Mouse (Mus musculus) G1E (cell line): ENCODE results near the gene Ppp1r3c. TPM values are rescaled to one million over a fixed set of nuclear protein-coding genes. Genes with fewer than 3 reads are reported as not detected.

ENCODE experiments used
- ATAC-seq: 2 replicates; pipeline ENCODE4 v1.8.0; 2016; ENCODE audit warnings: mild to moderate bottlenecking; ENCODE audit not compliant: insufficient number of reproducible peaks, poor library complexity, low FRiP score, severe bottlenecking; ENCODE audit errors: extremely low read depth
- DNase-seq: peaks from one replicate; pipeline ENCODE4 v3.0.0; 2012; ENCODE audit warnings: low spot score
- H3K27me3 ChIP-seq: 2 replicates; pipeline ENCODE4 v1.6.1; 2012; ENCODE audit warnings: mild to moderate bottlenecking, low read length, inconsistent platforms; ENCODE audit not compliant: insufficient read depth
- H3K36me3 ChIP-seq: replicated peaks from 2 replicates; pipeline ENCODE3; 2012; ENCODE audit warnings: mild to moderate bottlenecking, inconsistent platforms
- H3K4me1 ChIP-seq: 2 replicates; pipeline ENCODE4 v1.6.1; 2012; ENCODE audit warnings: low read depth, low read length, inconsistent platforms, mixed read lengths; ENCODE audit not compliant: insufficient read depth
- H3K4me3 ChIP-seq: 2 replicates; pipeline ENCODE4 v1.5.1; 2012; ENCODE audit warnings: low read depth, mild to moderate bottlenecking, inconsistent platforms, low read length, moderate library complexity, mixed read lengths
- H3K9me3 ChIP-seq: replicated peaks from 2 replicates; pipeline ENCODE4 v1.6.1; 2012; ENCODE audit warnings: inconsistent platforms
- CTCF ChIP-seq: IDR thresholded peaks from 2 replicates; pipeline ENCODE4 v1.5.1; 2012; ENCODE audit warnings: low read depth, low read length, inconsistent platforms, mixed read lengths
- GATA1 ChIP-seq: IDR thresholded peaks from 2 replicates; pipeline ENCODE4 v1.6.1; 2012; ENCODE audit warnings: borderline replicate concordance, low read length, inconsistent platforms, mixed read lengths
- GATA2 ChIP-seq: IDR thresholded peaks from 2 replicates; pipeline ENCODE4 v1.6.1; 2012; ENCODE audit warnings: low read depth, low read length, inconsistent platforms, borderline replicate concordance
- POLR2AphosphoS5 ChIP-seq: IDR thresholded peaks from 2 replicates; pipeline ENCODE4 v1.6.1; 2012; ENCODE audit warnings: low read depth, low read length, inconsistent platforms; ENCODE audit not compliant: insufficient replicate concordance
- TAL1 ChIP-seq: conservative IDR thresholded peaks from 2 replicates; pipeline ENCODE4 v1.6.1; 2012; ENCODE audit warnings: low read depth, low read length, inconsistent platforms, mixed read lengths
- polyA plus RNA-seq: library from polyadenylated mRNA; stranded (reverse); fragments of >175 nt; gene quantifications from 2 replicates; pipeline ENCODE4 v1.2.3, GENCODE M21; 2012
- total RNA-seq, 2 experiments: library from RNA; stranded (forward) in 1 of 2; stranded (reverse) in 1 of 2; fragments of 200-1000 nt in 1 of 2; fragments of >200 nt in 1 of 2; fragmentation: Nextera tagmentation in 1 of 2; gene quantifications; 2 replicates each; pipeline ENCODE4 v1.2.3; 2014 to 2017

Ppp1r3c gene
- total and polyA plus RNA-seq, 3 experiments, result 0.05 TPM; not detected in 2

DNA sequence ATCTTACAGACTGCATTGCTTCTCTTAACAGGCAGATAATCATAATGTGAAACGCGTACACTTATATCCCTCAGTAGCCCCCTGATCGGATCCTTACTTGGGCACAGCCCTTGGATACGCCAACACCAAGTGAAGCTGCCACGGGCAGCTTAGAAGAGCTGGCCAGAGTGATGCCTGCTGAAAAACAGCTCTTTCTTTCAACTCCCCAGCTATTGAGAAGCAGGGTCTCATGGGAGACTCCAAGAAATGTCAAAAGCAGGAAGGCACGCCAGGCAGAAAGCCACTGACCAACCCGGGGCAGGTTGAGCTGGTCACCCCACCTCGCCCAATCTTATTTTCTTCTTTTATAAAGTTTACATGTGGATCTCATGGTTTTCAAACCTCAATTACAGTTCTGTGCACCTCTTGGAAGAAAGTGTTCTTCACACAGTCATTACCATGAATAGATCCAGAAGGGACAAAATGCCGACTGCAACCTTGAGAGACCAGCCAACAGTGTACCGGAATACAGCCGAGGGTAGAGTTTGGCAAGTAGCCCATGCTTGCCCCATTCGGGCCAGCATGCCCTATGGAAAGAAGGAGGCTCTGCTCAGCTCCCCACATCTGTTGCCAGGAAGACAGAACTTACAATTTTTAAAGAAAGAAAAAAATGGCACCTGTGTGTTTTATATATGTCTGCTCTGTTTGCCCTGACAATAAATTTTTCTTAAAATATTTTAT lies 7.6 kb downstream of the Ppp1r3c start:
- Histone ChIP-seq H3K9me3 (no peaks in the 10 kb centered on the region), H3K27me3 (peaks cover 8% of the 10 kb centered on the region), H3K36me3 (no peaks in the 10 kb centered on the region), H3K4me1 (no peaks in the 10 kb centered on the region), H3K4me3 (no peak overlapping the region)
- no peak for TF ChIP-seq GATA1
- no peak for TF ChIP-seq CTCF
- no peak for TF ChIP-seq GATA2
- no peak for TF ChIP-seq POLR2AphosphoS5
- no peak for TF ChIP-seq TAL1
- ATAC-seq (no peak), DNase-seq (no peak)

DNA sequence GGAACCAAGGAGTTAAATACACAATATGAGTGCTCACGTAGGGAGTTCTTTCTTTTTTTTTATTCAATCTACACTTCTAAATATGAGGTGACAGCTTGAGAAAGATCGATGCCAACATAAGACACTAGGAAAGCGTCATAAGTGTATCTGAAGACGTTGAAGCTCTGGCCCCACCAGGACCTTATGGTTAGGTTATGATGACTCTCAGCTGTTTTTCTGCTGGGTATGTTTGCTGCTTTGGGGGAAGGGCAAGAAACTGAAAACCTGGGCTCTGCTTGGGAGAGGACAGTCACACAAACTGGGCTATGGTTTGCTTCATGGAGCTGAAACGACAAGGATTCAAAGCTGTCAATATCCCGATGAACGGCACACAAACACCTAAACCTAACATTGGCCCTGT lies 11.5 kb downstream of the Ppp1r3c start:
- Histone ChIP-seq H3K4me3 (no peak overlapping the region), H3K27me3 (peaks cover 9% of the 10 kb centered on the region; the same call in 1 of the 2 replicates), H3K4me1 (no peaks in the 10 kb centered on the region), H3K9me3 (no peaks in the 10 kb centered on the region), H3K36me3 (no peaks in the 10 kb centered on the region)
- ATAC-seq, result no peak
- no peak for DNase-seq
- no peak for TF ChIP-seq TAL1
- no peak for TF ChIP-seq CTCF
- no peak for TF ChIP-seq GATA2
- TF ChIP-seq GATA1, result no peak
- TF ChIP-seq POLR2AphosphoS5, result no peak

DNA sequence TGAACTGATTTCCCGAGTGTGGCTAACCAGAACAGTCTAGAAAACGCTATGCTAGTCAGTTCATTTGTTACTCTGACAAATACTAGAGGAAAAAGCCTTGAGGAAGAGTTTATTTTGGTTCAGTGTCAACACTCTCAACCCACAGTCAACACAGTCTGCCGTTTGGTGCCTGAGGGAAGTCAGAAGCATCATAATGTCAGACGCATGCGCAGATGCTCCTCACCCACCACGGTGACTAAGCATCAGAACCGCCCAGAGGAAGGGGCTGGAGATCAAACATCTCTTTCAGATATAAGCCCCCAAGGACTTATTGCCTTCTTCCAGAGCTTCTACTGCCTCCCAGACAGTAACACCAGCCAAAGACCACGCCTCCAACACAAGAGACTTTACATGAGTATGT lies 15.3 kb downstream of the Ppp1r3c start:
- Histone ChIP-seq H3K9me3 (no peaks in the 10 kb centered on the region), H3K4me1 (no peaks in the 10 kb centered on the region), H3K36me3 (no peaks in the 10 kb centered on the region), H3K4me3 (no peak overlapping the region), H3K27me3 (peaks cover 9% of the 10 kb centered on the region; the same call in 1 of the 2 replicates)
- DNase-seq (no peak), ATAC-seq (no peak)
- TF ChIP-seq TAL1 (no peak), GATA1 (no peak), POLR2AphosphoS5 (no peak), CTCF (no peak), GATA2 (no peak)

GRCm38 (mm10) chr19:36716221-36716620 lies 20.2 kb downstream of the Ppp1r3c start:
- H3K9me3 ChIP-seq, result no peaks in the 10 kb centered on the region
- ATAC-seq, result no peak
- peaks cover 2% of the 10 kb centered on the region; the same call in 1 of the 2 replicates for H3K27me3 ChIP-seq
- H3K4me3 ChIP-seq, result no peak overlapping the region
- H3K36me3 ChIP-seq, result no peaks in the 10 kb centered on the region
- no peak for DNase-seq
- TF ChIP-seq GATA1 (no peak), CTCF (no peak), POLR2AphosphoS5 (no peak), TAL1 (no peak), GATA2 (no peak)
- no peaks in the 10 kb centered on the region for H3K4me1 ChIP-seq

GRCm38 (mm10) chr19:36715591-36715990 lies 20.9 kb downstream of the Ppp1r3c start:
- Histone ChIP-seq H3K4me3 (no peak overlapping the region), H3K4me1 (no peaks in the 10 kb centered on the region), H3K36me3 (no peaks in the 10 kb centered on the region), H3K27me3 (peaks cover 2% of the 10 kb centered on the region; the same call in 1 of the 2 replicates), H3K9me3 (no peaks in the 10 kb centered on the region)
- no peak for TF ChIP-seq POLR2AphosphoS5
- no peak for TF ChIP-seq TAL1
- ATAC-seq (no peak), DNase-seq (no peak)

DNA sequence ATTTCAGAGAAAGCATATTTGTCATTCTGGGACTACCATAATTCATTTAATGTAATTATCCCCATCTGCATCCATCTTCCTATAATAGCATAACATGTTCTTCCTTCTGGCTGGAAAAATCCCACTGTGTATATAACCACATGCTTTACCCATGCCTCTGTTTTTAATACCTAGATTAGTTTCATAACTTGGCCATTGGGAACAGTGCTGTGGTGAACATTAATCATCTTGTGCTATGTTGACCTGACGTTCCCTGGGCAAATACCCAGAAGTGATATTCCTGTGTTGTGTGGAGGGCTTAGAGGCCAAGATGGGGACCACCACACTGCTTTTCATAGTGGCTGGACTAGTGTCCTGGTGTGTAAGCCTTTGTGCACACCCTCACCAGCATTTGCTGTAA lies 22.0 kb downstream of the Ppp1r3c start:
- ATAC-seq (no peak), DNase-seq (no peak)
- Histone ChIP-seq H3K4me1 (no peaks in the 10 kb centered on the region), H3K9me3 (no peaks in the 10 kb centered on the region), H3K36me3 (no peaks in the 10 kb centered on the region), H3K4me3 (no peak overlapping the region), H3K27me3 (peaks cover 2% of the 10 kb centered on the region; the same call in 1 of the 2 replicates)
- TF ChIP-seq GATA2 (no peak), POLR2AphosphoS5 (no peak), GATA1 (no peak), TAL1 (no peak), CTCF (no peak)
